Mouse (Mus musculus): ENCODE measurements around the gene Slc38a8.

DNA sequence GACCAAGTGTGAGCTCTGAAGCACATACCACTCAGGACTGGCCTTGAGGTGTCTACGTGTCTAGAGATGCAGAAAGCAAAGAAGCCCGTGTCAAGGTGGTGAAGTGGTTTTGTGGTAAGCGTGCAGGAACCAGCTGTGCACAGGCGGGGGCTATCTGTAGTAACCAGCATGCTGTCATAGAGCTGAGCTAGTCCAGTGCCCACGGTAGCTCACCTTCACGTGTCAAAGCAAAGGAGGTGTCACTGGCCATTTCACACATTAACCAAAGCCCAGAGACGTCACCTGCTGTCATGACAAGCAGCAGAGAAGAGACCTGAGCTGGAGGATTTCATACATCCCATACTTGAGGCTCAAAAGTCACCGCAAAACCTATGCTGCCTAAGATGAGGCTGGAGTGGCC, 4.6 kb upstream of the Slc38a8 start:
- TF ChIP-seq CTCF (IDR thresholded peaks at IDR 0.05; ENCODE audit: low read depth) = no peak
- no peak for TF ChIP-seq EP300 (optimal IDR thresholded peaks at IDR 0.05)

All from stomach, postnatal 0 days (tissue).